ENCODE assay signal across 31 mouse cellular contexts in genomic region chr11:99491040-99491439, GRCm38 (mm10). TPM values are rescaled to one million over a fixed set of nuclear protein-coding genes. Genes with fewer than 3 reads are reported as not detected.
DNase-seq lines count a peak whose midpoint lies in the region; ATAC-seq lines count a peak whose summit lies in the region.
"Had no signal": no experiment of that assay in that cellular context is flagged by ENCODE, and none has a peak within 500 bp of the region (broad histone marks: within the 10 kb centered on the region; RNA-seq: fewer than 3 reads in every experiment).

No protein-coding gene starts in this region.

- H3K9me3 ChIP-seq in embryonic facial prominence, embryonic 15.5 days (replicated peaks) = no peaks in the 10 kb centered on the region
- H3K9me3 ChIP-seq in embryonic facial prominence, embryonic 10.5 days = no peaks in the 10 kb centered on the region
- no peaks in the 10 kb centered on the region for H3K9me3 ChIP-seq in liver, embryonic 16.5 days (replicated peaks; ENCODE audit: control insufficient read depth, low read length)
- H3K9me3 ChIP-seq in lung, embryonic 16.5 days (ENCODE audit: control insufficient read depth, low read length) = no peaks in the 10 kb centered on the region
- no peaks in the 10 kb centered on the region for H3K9me3 ChIP-seq in stomach, embryonic 16.5 days (replicated peaks; ENCODE audit: control insufficient read depth, low read length)
- H3K9me3 ChIP-seq: forebrain, embryonic 13.5 days; heart, embryonic 13.5 days; hindbrain, embryonic 10.5 days; hindbrain, embryonic 15.5 days; limb, embryonic 13.5 days; liver, embryonic 15.5 days; neural tube, embryonic 12.5 days had no signal

- no peak overlapping the region for H3K4me2 ChIP-seq in embryonic facial prominence, embryonic 15.5 days (replicated peaks)
- no peak overlapping the region for H3K4me2 ChIP-seq in liver, embryonic 16.5 days (ENCODE audit: low read depth, low read length)
- 0 out of 2 replicates have a peak overlapping the region, but pooled peaks have one; percentile 22 for H3K4me2 ChIP-seq in lung, embryonic 16.5 days (ENCODE audit: low read depth, low read length)
- H3K4me2 ChIP-seq in stomach, embryonic 16.5 days (ENCODE audit: low read depth, low read length) = peak overlapping the region; percentile 50
- H3K4me2 ChIP-seq: forebrain, embryonic 13.5 days; heart, embryonic 13.5 days; hindbrain, embryonic 15.5 days; limb, embryonic 13.5 days; liver, embryonic 15.5 days; midbrain, embryonic 11.5 days; neural tube, embryonic 12.5 days had no signal

- peak overlapping the region; percentile 1; the same call in 1 of the 2 replicates for H3K4me3 ChIP-seq in embryonic facial prominence, embryonic 15.5 days (replicated peaks)
- H3K4me3 ChIP-seq in embryonic facial prominence, embryonic 10.5 days = no peak overlapping the region
- no peak overlapping the region for H3K4me3 ChIP-seq in liver, embryonic 16.5 days (ENCODE audit: low read depth, low read length)
- no peak overlapping the region for H3K4me3 ChIP-seq in lung, embryonic 16.5 days (ENCODE audit: low read length)
- peak overlapping the region; percentile 38 for H3K4me3 ChIP-seq in stomach, embryonic 16.5 days (replicated peaks; ENCODE audit: low read length)
- H3K4me3 ChIP-seq: forebrain, embryonic 13.5 days; heart, embryonic 13.5 days; hindbrain, embryonic 10.5 days; hindbrain, embryonic 15.5 days; layer of hippocampus, adult 2 months; limb, embryonic 13.5 days; liver, embryonic 15.5 days; myocyte; neural tube, embryonic 12.5 days had no signal

- no peak overlapping the region for H3K27ac ChIP-seq in embryonic facial prominence, embryonic 15.5 days (replicated peaks)
- H3K27ac ChIP-seq in embryonic facial prominence, embryonic 10.5 days (replicated peaks) = no peak overlapping the region
- no peak overlapping the region for H3K27ac ChIP-seq in liver, embryonic 16.5 days (ENCODE audit: low read length)
- peak overlapping the region; percentile 74 for H3K27ac ChIP-seq in lung, embryonic 16.5 days (ENCODE audit: low read length)
- peak overlapping the region; percentile 96 for H3K27ac ChIP-seq in stomach, embryonic 16.5 days (ENCODE audit: low read length)
- H3K27ac ChIP-seq: forebrain, embryonic 13.5 days; heart, embryonic 13.5 days; hindbrain, embryonic 10.5 days; hindbrain, embryonic 15.5 days; layer of hippocampus, adult 2 months; limb, embryonic 13.5 days; liver, embryonic 15.5 days; neural tube, embryonic 12.5 days had no signal

- no peak overlapping the region for H3K9ac ChIP-seq in embryonic facial prominence, embryonic 15.5 days
- no peak overlapping the region for H3K9ac ChIP-seq in liver, embryonic 16.5 days (ENCODE audit: low read depth, low read length)
- H3K9ac ChIP-seq in lung, embryonic 16.5 days (ENCODE audit: low read length) = no peak overlapping the region
- H3K9ac ChIP-seq in stomach, embryonic 16.5 days (ENCODE audit: low read length) = 0 out of 2 replicates have a peak overlapping the region, but pooled peaks have one; percentile 16
- H3K9ac ChIP-seq: forebrain, embryonic 13.5 days; heart, embryonic 13.5 days; hindbrain, embryonic 15.5 days; limb, embryonic 13.5 days; liver, embryonic 15.5 days; neural tube, embryonic 12.5 days had no signal

- ATAC-seq in embryonic facial prominence, embryonic 15.5 days (ENCODE audit: insufficient number of reproducible peaks, low FRiP score, low TSS enrichment, low read depth) = no peak
- peak; percentile 41; the same call in 1 of the 2 replicates for ATAC-seq in liver, embryonic 16.5 days (ENCODE audit: low read depth)
- ATAC-seq in lung, embryonic 16.5 days (ENCODE audit: low read depth) = no peak
- ATAC-seq in stomach, embryonic 16.5 days (ENCODE audit: insufficient read depth, low FRiP score) = no peak
- ATAC-seq: forebrain, embryonic 13.5 days; inflammation-experienced regulatory T-cells, adult 6 months had no signal

- no peak for DNase-seq in embryonic facial prominence, embryonic 10.5 days (ENCODE audit: low spot score)
- no peak for DNase-seq in liver
- no peak for DNase-seq in lung, postnatal 10 days
- no peak for DNase-seq in urinary bladder, adult 2 months (ENCODE audit: low spot score)
- DNase-seq: adrenal gland, postnatal 36 days; cerebellum, adult 18-20 months; cerebellum, postnatal 10 days; gastrocnemius, postnatal 10 days; heart, postnatal 14 days; right cerebral cortex, adult 18-20 months; thymus, postnatal 14 days had no signal

- H3K4me1 ChIP-seq in embryonic facial prominence, embryonic 15.5 days = no peaks in the 10 kb centered on the region
- H3K4me1 ChIP-seq in embryonic facial prominence, embryonic 10.5 days = peaks cover 24% of the 10 kb centered on the region
- no peaks in the 10 kb centered on the region; the same call in none of the 2 replicates for H3K4me1 ChIP-seq in liver, embryonic 16.5 days (ENCODE audit: control insufficient read depth, low read depth, low read length)
- H3K4me1 ChIP-seq in lung, embryonic 16.5 days (replicated peaks; ENCODE audit: control insufficient read depth, insufficient read depth, low read length) = peaks cover 24% of the 10 kb centered on the region
- H3K4me1 ChIP-seq in stomach, embryonic 16.5 days (ENCODE audit: control insufficient read depth, insufficient read depth, low read length) = peaks cover 8% of the 10 kb centered on the region; the same call in 1 of the 2 replicates
- H3K4me1 ChIP-seq: hindbrain, embryonic 15.5 days; limb, embryonic 13.5 days; neural tube, embryonic 12.5 days had no signal

- no peaks in the 10 kb centered on the region for H3K36me3 ChIP-seq in embryonic facial prominence, embryonic 15.5 days
- H3K36me3 ChIP-seq in embryonic facial prominence, embryonic 10.5 days (replicated peaks) = no peaks in the 10 kb centered on the region
- H3K36me3 ChIP-seq in liver, embryonic 16.5 days (ENCODE audit: control insufficient read depth, insufficient read depth) = no peaks in the 10 kb centered on the region
- H3K36me3 ChIP-seq in lung, embryonic 16.5 days (ENCODE audit: control insufficient read depth, insufficient read depth, low read length) = no peaks in the 10 kb centered on the region
- H3K36me3 ChIP-seq in stomach, embryonic 16.5 days (ENCODE audit: control insufficient read depth, insufficient read depth, low read length) = no peaks in the 10 kb centered on the region
- H3K36me3 ChIP-seq: heart, embryonic 13.5 days; hindbrain, embryonic 10.5 days; hindbrain, embryonic 15.5 days; limb, embryonic 13.5 days; liver, embryonic 15.5 days; neural tube, embryonic 12.5 days had no signal

- no peaks in the 10 kb centered on the region for H3K27me3 ChIP-seq in embryonic facial prominence, embryonic 15.5 days
- H3K27me3 ChIP-seq in embryonic facial prominence, embryonic 10.5 days (replicated peaks; ENCODE audit: low read depth, poor library complexity, severe bottlenecking) = no peaks in the 10 kb centered on the region
- H3K27me3 ChIP-seq in liver, embryonic 16.5 days (ENCODE audit: control insufficient read depth, insufficient read depth, low read depth, low read length) = no peaks in the 10 kb centered on the region
- no peaks in the 10 kb centered on the region for H3K27me3 ChIP-seq in lung, embryonic 16.5 days (ENCODE audit: control insufficient read depth, insufficient read depth, low read depth, low read length)
- H3K27me3 ChIP-seq in stomach, embryonic 16.5 days (ENCODE audit: control insufficient read depth, insufficient read depth, low read length) = no peaks in the 10 kb centered on the region
- H3K27me3 ChIP-seq: forebrain, embryonic 13.5 days; heart, embryonic 13.5 days; hindbrain, embryonic 15.5 days; limb, embryonic 13.5 days; liver, embryonic 15.5 days; neural tube, embryonic 12.5 days had no signal

- 73% methylated on average over 8 of the region's 8 CpGs for WGBS in embryonic facial prominence, embryonic 15.5 days
- WGBS in embryonic facial prominence, embryonic 10.5 days = 79% methylated on average over 8 of the region's 8 CpGs
- 57% methylated on average over 8 of the region's 8 CpGs for WGBS in liver, embryonic 16.5 days (ENCODE audit: insufficient replicate concordance)
- 43% methylated on average over 8 of the region's 8 CpGs for WGBS in lung, embryonic 16.5 days
- 68% methylated on average over 8 of the region's 8 CpGs for WGBS in stomach, embryonic 16.5 days

RNA-seq across cellular contexts. Expression of gene Krt23, which starts 1.9 kb away (rescaled TPM):
- 37.0 and 46.2 TPM in 2 replicates for polyA plus RNA-seq in embryonic facial prominence, embryonic 15.5 days (2015; fragmentation: Nextera tagmentation; extraction: Ambion mirVana)
- 0.21 and 0.31 TPM in 2 replicates for polyA plus RNA-seq in embryonic facial prominence, embryonic 10.5 days (2016; fragmentation: Nextera tagmentation; extraction: Ambion mirVana)
- polyA plus RNA-seq in liver, embryonic 16.5 days (2015; fragmentation: Nextera tagmentation; extraction: Ambion mirVana) = 1.4 and 1.5 TPM in 2 replicates
- polyA plus RNA-seq in lung, embryonic 16.5 days (2015; fragmentation: Nextera tagmentation; extraction: Ambion mirVana) = 4.9 and 5.4 TPM in 2 replicates
- polyA plus RNA-seq in stomach, embryonic 16.5 days (2015; fragmentation: Nextera tagmentation; extraction: Ambion mirVana) = 92.1 and 140 TPM in 2 replicates
- 3.4 and 4.2 TPM in 2 replicates for polyA plus RNA-seq in urinary bladder, adult 2 months (2012; rRNA removed)
- polyA plus RNA-seq: brain, embryonic 14.5 days; forebrain, embryonic 13.5 days; hindbrain, embryonic 10.5 days; inflammation-experienced regulatory T-cells, adult 6 months; midbrain, embryonic 11.5 days; neural tube, embryonic 12.5 days had no signal

RNA-seq across cellular contexts. Expression of gene Krt39, which starts 30.1 kb away (rescaled TPM):
- 0.16 and 0.35 TPM in 2 replicates for polyA plus RNA-seq in embryonic facial prominence, embryonic 15.5 days (2015; fragmentation: Nextera tagmentation; extraction: Ambion mirVana)
- polyA plus RNA-seq in embryonic facial prominence, embryonic 10.5 days (2016; fragmentation: Nextera tagmentation; extraction: Ambion mirVana) = not detected in 2 replicates
- not detected in 2 replicates for polyA plus RNA-seq in liver, embryonic 16.5 days (2015; fragmentation: Nextera tagmentation; extraction: Ambion mirVana)
- not detected in 2 replicates for polyA plus RNA-seq in lung, embryonic 16.5 days (2015; fragmentation: Nextera tagmentation; extraction: Ambion mirVana)
- 0.14 TPM in 1 of 2 replicates, not detected in the other for polyA plus RNA-seq in stomach, embryonic 16.5 days (2015; fragmentation: Nextera tagmentation; extraction: Ambion mirVana)
- polyA plus RNA-seq in urinary bladder, adult 2 months (2012; rRNA removed) = not detected in 2 replicates
- polyA plus RNA-seq: brain, embryonic 14.5 days; embryonic facial prominence, embryonic 14.5 days; forebrain, embryonic 13.5 days; gonadal fat pad, adult 2 months; heart, embryonic 13.5 days; hindbrain, embryonic 10.5 days; hindbrain, embryonic 15.5 days; inflammation-experienced regulatory T-cells, adult 6 months; limb, embryonic 13.5 days; liver, embryonic 15.5 days; midbrain, embryonic 11.5 days; midbrain, postnatal 0 days; myocyte; neural tube, embryonic 12.5 days; spleen, adult 2 months had no signal

RNA-seq across cellular contexts. Expression of gene Krt40, which starts 51.9 kb away (rescaled TPM):
- polyA plus RNA-seq in embryonic facial prominence, embryonic 15.5 days (2015; fragmentation: Nextera tagmentation; extraction: Ambion mirVana) = 0.81 and 1.5 TPM in 2 replicates
- polyA plus RNA-seq in embryonic facial prominence, embryonic 10.5 days (2016; fragmentation: Nextera tagmentation; extraction: Ambion mirVana) = not detected in 2 replicates
- polyA plus RNA-seq in liver, embryonic 16.5 days (2015; fragmentation: Nextera tagmentation; extraction: Ambion mirVana) = not detected in 2 replicates
- not detected in 2 replicates for polyA plus RNA-seq in lung, embryonic 16.5 days (2015; fragmentation: Nextera tagmentation; extraction: Ambion mirVana)
- polyA plus RNA-seq in stomach, embryonic 16.5 days (2015; fragmentation: Nextera tagmentation; extraction: Ambion mirVana) = not detected in 2 replicates
- not detected in 2 replicates for polyA plus RNA-seq in urinary bladder, adult 2 months (2012; rRNA removed)
- polyA plus RNA-seq: brain, embryonic 14.5 days; embryonic facial prominence, embryonic 14.5 days; forebrain, embryonic 13.5 days; gonadal fat pad, adult 2 months; heart, embryonic 13.5 days; hindbrain, embryonic 10.5 days; hindbrain, embryonic 15.5 days; inflammation-experienced regulatory T-cells, adult 6 months; limb, embryonic 13.5 days; liver, embryonic 15.5 days; midbrain, embryonic 11.5 days; midbrain, postnatal 0 days; myocyte; neural tube, embryonic 12.5 days; spleen, adult 2 months had no signal

RNA-seq across cellular contexts. Expression of gene Krt20, which starts 53.1 kb away (rescaled TPM):
- polyA plus RNA-seq in embryonic facial prominence, embryonic 15.5 days (2015; fragmentation: Nextera tagmentation; extraction: Ambion mirVana) = 0.55 and 0.58 TPM in 2 replicates
- polyA plus RNA-seq in embryonic facial prominence, embryonic 10.5 days (2016; fragmentation: Nextera tagmentation; extraction: Ambion mirVana) = 0.97 and 1.00 TPM in 2 replicates
- polyA plus RNA-seq in liver, embryonic 16.5 days (2015; fragmentation: Nextera tagmentation; extraction: Ambion mirVana) = 33.8 and 34.8 TPM in 2 replicates
- 0.30 and 0.96 TPM in 2 replicates for polyA plus RNA-seq in lung, embryonic 16.5 days (2015; fragmentation: Nextera tagmentation; extraction: Ambion mirVana)
- 16.6 and 23.3 TPM in 2 replicates for polyA plus RNA-seq in stomach, embryonic 16.5 days (2015; fragmentation: Nextera tagmentation; extraction: Ambion mirVana)
- polyA plus RNA-seq in urinary bladder, adult 2 months (2012; rRNA removed) = 48.8 and 63.6 TPM in 2 replicates
- polyA plus RNA-seq: brain, embryonic 14.5 days; forebrain, embryonic 13.5 days; inflammation-experienced regulatory T-cells, adult 6 months; myocyte had no signal

RNA-seq across cellular contexts. Expression of gene Krtap3-3, which starts 59.6 kb away (rescaled TPM):
- 9.5 and 12.3 TPM in 2 replicates for polyA plus RNA-seq in embryonic facial prominence, embryonic 15.5 days (2015; fragmentation: Nextera tagmentation; extraction: Ambion mirVana)
- not detected in 2 replicates for polyA plus RNA-seq in embryonic facial prominence, embryonic 10.5 days (2016; fragmentation: Nextera tagmentation; extraction: Ambion mirVana)
- polyA plus RNA-seq in liver, embryonic 16.5 days (2015; fragmentation: Nextera tagmentation; extraction: Ambion mirVana) = not detected in 2 replicates
- polyA plus RNA-seq in lung, embryonic 16.5 days (2015; fragmentation: Nextera tagmentation; extraction: Ambion mirVana) = not detected in 2 replicates
- not detected in 2 replicates for polyA plus RNA-seq in stomach, embryonic 16.5 days (2015; fragmentation: Nextera tagmentation; extraction: Ambion mirVana)
- not detected in 2 replicates for polyA plus RNA-seq in urinary bladder, adult 2 months (2012; rRNA removed)
- polyA plus RNA-seq: brain, embryonic 14.5 days; forebrain, embryonic 13.5 days; heart, embryonic 13.5 days; hindbrain, embryonic 10.5 days; hindbrain, embryonic 15.5 days; inflammation-experienced regulatory T-cells, adult 6 months; limb, embryonic 13.5 days; liver, embryonic 15.5 days; midbrain, embryonic 11.5 days; midbrain, postnatal 0 days; myocyte; neural tube, embryonic 12.5 days; spleen, adult 2 months had no signal

Comparison
In these comparisons a context has a peak if more than half of its experiments do, and no peak if none do; other contexts are left out.
1. H3K4me3 ChIP-seq: peak in embryonic facial prominence, embryonic 15.5 days (single experiment) and stomach, embryonic 16.5 days (single experiment); none in embryonic facial prominence, embryonic 10.5 days (single experiment), liver, embryonic 16.5 days (single experiment) and lung, embryonic 16.5 days (single experiment).
2. H3K27ac ChIP-seq: peak in lung, embryonic 16.5 days (single experiment) and stomach, embryonic 16.5 days (single experiment); none in embryonic facial prominence, embryonic 15.5 days (single experiment), embryonic facial prominence, embryonic 10.5 days (single experiment) and liver, embryonic 16.5 days (single experiment).
3. H3K4me2 ChIP-seq: peak in lung, embryonic 16.5 days (single experiment) and stomach, embryonic 16.5 days (single experiment); none in embryonic facial prominence, embryonic 15.5 days (single experiment) and liver, embryonic 16.5 days (single experiment).